Mouse (Mus musculus) MEL (cell line): ENCODE data around the gene Arhgap30. TPM values are rescaled to one million over a fixed set of nuclear protein-coding genes. Genes with fewer than 3 reads are reported as not detected.

Experiments
- DNase-seq: peaks from one replicate; pipeline ENCODE4 v3.0.0; 2011; ENCODE audit warnings: low read depth, low spot score
- H3K27ac ChIP-seq: 2 replicates; pipeline ENCODE4 v1.5.1; 2012; ENCODE audit warnings: low read depth, mild to moderate bottlenecking, control low read depth, low read length, moderate library complexity; ENCODE audit not compliant: control insufficient read depth
- H3K27me3 ChIP-seq, 2 experiments: fragments of 150-350 bp in 1 of 2; sonication (generic) in 1 of 2; 2 replicates each; pipeline ENCODE4 v1.6.1; 2012; ENCODE audit warnings: low read length in 2 of 2, mild to moderate bottlenecking in 2 of 2, improper control_type of control experiment in 1 of 2, moderate library complexity in 1 of 2; ENCODE audit not compliant: insufficient read depth in 2 of 2, control insufficient read depth in 1 of 2
- H3K36me3 ChIP-seq, 2 experiments: 2 replicates each; pipeline ENCODE4 v1.6.1; 2012 to 2014; ENCODE audit warnings: low read length in 2 of 2, improper control_type of control experiment in 1 of 2, inconsistent platforms in 1 of 2, mild to moderate bottlenecking in 1 of 2; ENCODE audit not compliant: insufficient read depth in 2 of 2, control insufficient read depth in 1 of 2
- H3K4me1 ChIP-seq, 2 experiments: fragments of 150-350 bp in 1 of 2; sonication (generic) in 1 of 2; 2 replicates each; pipeline ENCODE4 v1.6.1; 2012; ENCODE audit warnings: low read length in 2 of 2, improper control_type of control experiment in 1 of 2, mild to moderate bottlenecking in 1 of 2; ENCODE audit not compliant: insufficient read depth in 2 of 2, control insufficient read depth in 1 of 2
- H3K4me3 ChIP-seq, 2 experiments: fragments of 150-350 bp in 1 of 2; sonication (generic) in 1 of 2; 2 replicates each; pipeline ENCODE4 v1.5.1; 2012; ENCODE audit warnings: low read depth in 2 of 2, low read length in 2 of 2, mild to moderate bottlenecking in 2 of 2, moderate library complexity in 2 of 2, control low read depth in 1 of 2, improper control_type of control experiment in 1 of 2; ENCODE audit not compliant: control insufficient read depth in 1 of 2, insufficient read depth in 1 of 2
- H3K79me2 ChIP-seq: 2 replicates; pipeline ENCODE4 v1.6.1; 2012; ENCODE audit warnings: mild to moderate bottlenecking, low read length, moderate library complexity; ENCODE audit not compliant: control insufficient read depth, poor library complexity, insufficient read depth
- H3K9ac ChIP-seq: 2 replicates; pipeline ENCODE4 v1.6.1; 2012; ENCODE audit warnings: low read depth, mild to moderate bottlenecking, control low read depth, low read length, moderate library complexity; ENCODE audit not compliant: control insufficient read depth, poor library complexity, severe bottlenecking
- H3K9me3 ChIP-seq: fragments of 150-350 bp; sonication (generic); replicated peaks from 2 replicates; pipeline ENCODE4 v1.6.1; 2012; ENCODE audit warnings: mild to moderate bottlenecking, low read length, improper control_type of control experiment, moderate library complexity; ENCODE audit not compliant: insufficient read depth
- CHD1 ChIP-seq: IDR thresholded peaks from 2 replicates; pipeline ENCODE4 v1.6.1; 2012; ENCODE audit warnings: low read depth, mild to moderate bottlenecking, inconsistent platforms, low read length, improper control_type of control experiment
- CTCF ChIP-seq, 3 experiments: IDR thresholded peaks in 2 of 3; conservative IDR thresholded peaks in 1 of 3; 2 replicates each; pipeline ENCODE4 v1.5.1; 2011 to 2012; ENCODE audit warnings: low read length in 3 of 3, low read depth in 2 of 3, mild to moderate bottlenecking in 2 of 3, improper control_type of control experiment in 1 of 3, inconsistent platforms in 1 of 3, mixed read lengths in 1 of 3, moderate library complexity in 1 of 3; ENCODE audit not compliant: control insufficient read depth in 1 of 3, insufficient read depth in 1 of 3, poor library complexity in 1 of 3, severe bottlenecking in 1 of 3
- ELF1 ChIP-seq: IDR thresholded peaks from 2 replicates; pipeline ENCODE4 v1.6.1; 2014; ENCODE audit warnings: low read depth, mild to moderate bottlenecking, inconsistent platforms, low read length, improper control_type of control experiment, moderate library complexity
- ETS1 ChIP-seq: IDR thresholded peaks from 2 replicates; pipeline ENCODE4 v1.6.1; 2012; ENCODE audit warnings: low read depth, mild to moderate bottlenecking, inconsistent platforms, low read length, improper control_type of control experiment, moderate library complexity
- GABPA ChIP-seq: IDR thresholded peaks from 2 replicates; pipeline ENCODE4 v1.6.1; 2012; ENCODE audit warnings: low read depth, mild to moderate bottlenecking, inconsistent platforms, low read length, improper control_type of control experiment, moderate library complexity
- GATA1 ChIP-seq: IDR thresholded peaks from 2 replicates; pipeline ENCODE4 v1.6.1; 2011; ENCODE audit warnings: low read depth, low read length, improper control_type of control experiment
- HCFC1 ChIP-seq: IDR thresholded peaks from 2 replicates; pipeline ENCODE4 v1.6.1; 2012; ENCODE audit warnings: low read depth, mild to moderate bottlenecking, inconsistent platforms, low read length, improper control_type of control experiment, moderate library complexity
- KAT2A ChIP-seq: conservative IDR thresholded peaks from 2 replicates; pipeline ENCODE4 v1.6.1; 2012; ENCODE audit warnings: low read depth, low read length, improper control_type of control experiment, inconsistent platforms
- MAX ChIP-seq: IDR thresholded peaks from 2 replicates; pipeline ENCODE4 v1.6.1; 2011; ENCODE audit warnings: low read length, improper control_type of control experiment
- MAZ ChIP-seq: IDR thresholded peaks from 2 replicates; pipeline ENCODE4 v1.6.1; 2012; ENCODE audit warnings: low read depth, mild to moderate bottlenecking, inconsistent platforms, low read length, improper control_type of control experiment
- MEF2A ChIP-seq: IDR thresholded peaks from 2 replicates; pipeline ENCODE4 v1.6.1; 2014; ENCODE audit warnings: low read depth, mild to moderate bottlenecking, inconsistent platforms, low read length, improper control_type of control experiment; ENCODE audit not compliant: poor library complexity, insufficient replicate concordance, severe bottlenecking; ENCODE audit errors: extremely low read depth
- MXI1 ChIP-seq: IDR thresholded peaks from 2 replicates; pipeline ENCODE4 v1.6.1; 2011; ENCODE audit warnings: mild to moderate bottlenecking, low read depth, low read length, improper control_type of control experiment
- MYC ChIP-seq: IDR thresholded peaks from 2 replicates; pipeline ENCODE4 v1.6.1; 2011; ENCODE audit warnings: low read depth, mild to moderate bottlenecking, low read length, improper control_type of control experiment, moderate library complexity
- POLR2A ChIP-seq, 2 experiments: IDR thresholded peaks; 2 replicates each; pipeline ENCODE4 v1.6.1; 2011 to 2012; ENCODE audit warnings: low read length in 2 of 2, mild to moderate bottlenecking in 2 of 2, control low read depth in 1 of 2, improper control_type of control experiment in 1 of 2, low read depth in 1 of 2, moderate library complexity in 1 of 2; ENCODE audit not compliant: control insufficient read depth in 1 of 2, insufficient read depth in 1 of 2, poor library complexity in 1 of 2
- POLR2AphosphoS2 ChIP-seq: IDR thresholded peaks from 2 replicates; pipeline ENCODE4 v1.6.1; 2011; ENCODE audit warnings: low read length, improper control_type of control experiment
- POLR2AphosphoS5 ChIP-seq: IDR thresholded peaks from 2 replicates; pipeline ENCODE4 v1.6.1; 2012; ENCODE audit warnings: low read depth, borderline replicate concordance, mild to moderate bottlenecking, inconsistent platforms, low read length, moderate library complexity, mixed read lengths
- RAD21 ChIP-seq: IDR thresholded peaks from 2 replicates; pipeline ENCODE4 v1.6.1; 2011; ENCODE audit warnings: mild to moderate bottlenecking, low read depth, low read length, improper control_type of control experiment
- RCOR1 ChIP-seq: IDR thresholded peaks from 2 replicates; pipeline ENCODE4 v1.6.1; 2012; ENCODE audit warnings: low read depth, mild to moderate bottlenecking, inconsistent platforms, low read length, improper control_type of control experiment
- SIN3A ChIP-seq: IDR thresholded peaks from 2 replicates; pipeline ENCODE4 v1.6.1; 2012; ENCODE audit warnings: low read length, improper control_type of control experiment, inconsistent platforms
- TBP ChIP-seq: IDR thresholded peaks from 2 replicates; pipeline ENCODE4 v1.8.0; 2011; ENCODE audit warnings: low read depth, low read length, improper control_type of control experiment
- TCF12 ChIP-seq: IDR thresholded peaks from 2 replicates; pipeline ENCODE4 v1.6.1; 2014; ENCODE audit warnings: low read depth, mild to moderate bottlenecking, inconsistent platforms, low read length, improper control_type of control experiment, moderate library complexity
- UBTF ChIP-seq: IDR thresholded peaks from 2 replicates; pipeline ENCODE4 v1.6.1; 2012; ENCODE audit warnings: low read depth, mild to moderate bottlenecking, inconsistent platforms, low read length, improper control_type of control experiment, moderate library complexity, borderline replicate concordance; ENCODE audit not compliant: insufficient read depth
- USF1 ChIP-seq: IDR thresholded peaks from 2 replicates; pipeline ENCODE4 v1.6.1; 2014; ENCODE audit warnings: low read depth, mild to moderate bottlenecking, inconsistent platforms, low read length, improper control_type of control experiment, moderate library complexity
- ZC3H11A ChIP-seq: IDR thresholded peaks from 2 replicates; pipeline ENCODE4 v1.6.1; 2012; ENCODE audit warnings: low read depth, mild to moderate bottlenecking, inconsistent platforms, low read length, improper control_type of control experiment
- ZKSCAN1 ChIP-seq: IDR thresholded peaks from 2 replicates; pipeline ENCODE4 v1.6.1; 2012; ENCODE audit warnings: low read depth, mild to moderate bottlenecking, inconsistent platforms, low read length, improper control_type of control experiment, moderate library complexity
- ZMIZ1 ChIP-seq: IDR thresholded peaks from 2 replicates; pipeline ENCODE4 v1.6.1; 2012; ENCODE audit warnings: low read depth, mild to moderate bottlenecking, inconsistent platforms, low read length, improper control_type of control experiment, moderate library complexity
- polyA plus RNA-seq, 2 experiments: library from polyadenylated mRNA; stranded (reverse) in 1 of 2; unstranded in 1 of 2; fragments of >175 nt in 1 of 2; fragments of >200 nt in 1 of 2; gene quantifications; 2 replicates each; pipeline versions ENCODE4 v1.2.1 to v1.2.4; 2012; ENCODE audit warnings: low replicate concordance in 2 of 2, low read depth in 1 of 2; ENCODE audit not compliant: insufficient read length in 2 of 2, insufficient read depth in 1 of 2, missing spikeins in 1 of 2
- total RNA-seq: library from RNA; depleted of rRNA; stranded (reverse); fragments of 300-350 nt; gene quantifications from 2 replicates; pipeline ENCODE4 v1.2.3, GENCODE M21; 2012

Arhgap30 gene
- total and polyA plus RNA-seq, 3 experiments: 31.0 to 41.2 TPM; not detected in 1

GRCm38 (mm10) chr1:171445050-171445449, 56.3 kb downstream of the Arhgap30 start:
- H3K27ac ChIP-seq: no peak overlapping the region
- H3K9ac ChIP-seq: no peak overlapping the region
- no peaks in the 10 kb centered on the region for H3K27me3 ChIP-seq
- no peaks in the 10 kb centered on the region for H3K9me3 ChIP-seq
- no peak overlapping the region for H3K4me3 ChIP-seq
- peaks cover 0 to 13% of the 10 kb centered on the region in 2 experiments; a peak in 2 of 4 replicates for H3K4me1 ChIP-seq
- no peak for TF ChIP-seq ETS1
- TF ChIP-seq HCFC1: no peak
- TF ChIP-seq ELF1: no peak
- TF ChIP-seq TBP: no peak
- TF ChIP-seq CHD1: no peak
- TF ChIP-seq POLR2A (IDR thresholded peaks at IDR 0.05; ENCODE audit: control insufficient read depth in 1 of 2, insufficient read depth in 1 of 2, low read depth in 1 of 2, low read length in 2 of 2, poor library complexity in 1 of 2): no peak
- TF ChIP-seq USF1: no peak
- no peak for TF ChIP-seq ZC3H11A
- TF ChIP-seq KAT2A: no peak
- TF ChIP-seq MAX: no peak
- no peak for TF ChIP-seq RAD21
- no peak for TF ChIP-seq MEF2A
- no peak for TF ChIP-seq MXI1
- no peak for TF ChIP-seq SIN3A
- no peak for TF ChIP-seq TCF12
- no peak for TF ChIP-seq UBTF
- TF ChIP-seq, all 39 proteins: peak for 0
- no peaks in the 10 kb centered on the region for H3K79me2 ChIP-seq
- no peak for DNase-seq
- H3K36me3 ChIP-seq: peaks cover 0 to 3% of the 10 kb centered on the region in 2 experiments; a peak in 2 of 4 replicates

GRCm38 (mm10) chr1:171446854-171447253, 58.1 kb downstream of the Arhgap30 start:
- no peaks in the 10 kb centered on the region for H3K36me3 ChIP-seq

More at GRCm38 (mm10) chr1:171446854-171447253, 58.1 kb downstream of the Arhgap30 start:
- Histone ChIP-seq H3K9ac (no peak overlapping the region), H3K79me2 (no peaks in the 10 kb centered on the region), H3K9me3 (no peaks in the 10 kb centered on the region), H3K4me3 (no peak overlapping the region), H3K27ac (no peak overlapping the region), H3K27me3 (peaks cover 0 to 2% of the 10 kb centered on the region in 2 experiments; a peak in 1 of 4 replicates), H3K4me1 (no peaks in the 10 kb centered on the region)
- no peak for DNase-seq
- no peak for TF ChIP-seq POLR2AphosphoS5
- no peak for TF ChIP-seq ETS1
- TF ChIP-seq MAX: no peak
- no peak for TF ChIP-seq RCOR1
- TF ChIP-seq TBP: no peak
- TF ChIP-seq ZMIZ1: no peak
- no peak for TF ChIP-seq CHD1
- TF ChIP-seq MAZ: no peak
- no peak for TF ChIP-seq KAT2A
- TF ChIP-seq CTCF (IDR thresholded peaks at IDR 0.05 in 2 of 3, conservative IDR thresholded peaks at IDR 0.05 in 1 of 3; ENCODE audit: control insufficient read depth in 1 of 3, insufficient read depth in 1 of 3, low read depth in 2 of 3, low read length in 3 of 3, poor library complexity in 1 of 3, severe bottlenecking in 1 of 3): no peak
- no peak for TF ChIP-seq POLR2AphosphoS2
- TF ChIP-seq GATA1: no peak
- TF ChIP-seq RAD21: no peak
- TF ChIP-seq MYC: no peak
- no peak for TF ChIP-seq SIN3A
- no peak for TF ChIP-seq ZC3H11A
- TF ChIP-seq HCFC1: no peak
- no peak for TF ChIP-seq GABPA
- no peak for TF ChIP-seq ZKSCAN1
